Mouse (Mus musculus) embryonic fibroblast, embryonic 13.5 days (primary cell): ENCODE results near the gene Gng13. TPM values are rescaled to one million over a fixed set of nuclear protein-coding genes. Genes with fewer than 3 reads are reported as not detected.
"Not testable (repeated sequence)": the region's sequence is repeated elsewhere in the genome, so short reads cannot be mapped to it uniquely, and the experiment has no call there.

ENCODE experiments used
- H3K27ac ChIP-seq: 2 replicates; pipeline ENCODE4 v1.5.1; 2012; ENCODE audit warnings: low read length, control low read depth, inconsistent platforms; ENCODE audit not compliant: insufficient read depth
- H3K4me1 ChIP-seq: 2 replicates; pipeline ENCODE4 v1.6.1; 2011; ENCODE audit warnings: low read length; ENCODE audit not compliant: control insufficient read depth, insufficient read depth
- H3K4me3 ChIP-seq: 2 replicates; pipeline ENCODE4 v1.5.1; 2011; ENCODE audit warnings: mild to moderate bottlenecking, control low read depth, low read length; ENCODE audit not compliant: insufficient read depth
- CTCF ChIP-seq: IDR thresholded peaks from 2 replicates; pipeline ENCODE4 v1.5.1; 2011; ENCODE audit warnings: mild to moderate bottlenecking, control low read depth, low read length, moderate library complexity, borderline replicate concordance; ENCODE audit not compliant: insufficient read depth
- POLR2A ChIP-seq: IDR thresholded peaks from 2 replicates; pipeline ENCODE4 v1.6.1; 2011; ENCODE audit warnings: low read depth, mild to moderate bottlenecking, control low read depth, low read length, moderate library complexity
- polyA plus RNA-seq: library from polyadenylated mRNA; stranded (reverse); fragments of >200 nt; gene quantifications from 2 replicates; pipeline ENCODE4 v1.2.4, GENCODE M21; 2011; ENCODE audit warnings: low read depth; ENCODE audit not compliant: missing spikeins, insufficient read length

Gene Gng13
- polyA plus RNA-seq, 1 experiment, result not detected

DNA sequence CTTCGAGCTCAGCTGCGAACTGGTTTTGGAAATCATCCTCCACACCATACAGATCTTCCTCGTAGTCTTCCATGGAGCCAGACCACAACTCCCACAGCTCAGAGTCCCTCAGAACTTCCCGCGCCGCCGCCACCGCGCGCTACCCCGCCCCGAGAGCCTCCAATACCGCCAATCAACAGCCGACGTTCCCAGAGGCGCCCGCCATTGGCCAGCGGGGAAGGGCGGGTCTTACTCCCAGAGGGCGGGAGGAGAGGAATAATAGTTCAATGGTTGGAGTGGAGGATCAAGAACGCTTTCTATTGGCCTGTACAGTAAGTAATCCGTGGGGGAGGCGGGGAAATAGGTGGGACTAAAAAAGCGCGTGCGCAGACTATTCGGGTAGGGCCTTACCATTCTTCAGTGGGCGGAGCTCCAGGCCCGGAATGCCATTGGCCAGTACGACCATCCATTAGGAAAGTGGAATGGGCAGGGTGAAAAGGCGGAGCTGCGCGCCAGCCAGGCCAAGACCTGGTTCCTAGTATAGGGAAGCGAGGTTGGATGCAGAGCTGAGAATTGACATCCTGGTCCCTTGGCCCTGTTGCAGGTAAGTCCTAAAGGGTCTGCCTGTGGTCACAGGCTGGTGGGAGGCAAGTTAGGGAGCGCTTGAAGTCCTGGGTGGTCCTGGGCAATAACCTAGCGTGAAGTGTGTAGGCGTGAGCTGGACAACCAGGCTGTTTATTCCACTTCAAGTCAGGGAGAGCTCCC lies 10.5 kb downstream of the Gng13 start, which contains the start of the genes Chtf18 and Rpusd1:
Chtf18 (minus strand) TSS at position 155 of the 744 bp plus-strand sequence.
Rpusd1 (plus strand) TSS at position 406 of the 744 bp plus-strand sequence.
- Histone ChIP-seq H3K4me3 (peak within 1 kb of the TSS; percentile 82), H3K27ac (no peak within 1 kb of the TSS), H3K4me1 (no peaks in the 10 kb centered on the region)
- no peak for TF ChIP-seq CTCF
- peak; percentile 98 for TF ChIP-seq POLR2A

DNA sequence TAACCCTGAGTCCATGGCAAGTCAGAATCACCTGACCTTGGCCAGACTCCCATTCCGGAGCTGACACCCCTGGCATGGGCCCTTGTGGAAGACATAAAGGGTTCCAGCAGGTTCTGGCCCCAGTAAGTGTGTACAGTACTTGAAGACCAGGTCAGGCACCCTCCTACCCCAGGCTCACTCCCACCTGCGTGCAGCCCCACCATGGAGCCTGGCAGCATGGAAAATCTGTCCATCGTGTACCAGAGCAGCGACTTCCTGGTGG lies 11.0 kb downstream of the Gng13 start:
- Histone ChIP-seq H3K4me3 (peak overlapping the region; percentile 69), H3K27ac (no peak overlapping the region), H3K4me1 (no peaks in the 10 kb centered on the region)
- TF ChIP-seq POLR2A, result no peak
- TF ChIP-seq CTCF, result no peak

DNA sequence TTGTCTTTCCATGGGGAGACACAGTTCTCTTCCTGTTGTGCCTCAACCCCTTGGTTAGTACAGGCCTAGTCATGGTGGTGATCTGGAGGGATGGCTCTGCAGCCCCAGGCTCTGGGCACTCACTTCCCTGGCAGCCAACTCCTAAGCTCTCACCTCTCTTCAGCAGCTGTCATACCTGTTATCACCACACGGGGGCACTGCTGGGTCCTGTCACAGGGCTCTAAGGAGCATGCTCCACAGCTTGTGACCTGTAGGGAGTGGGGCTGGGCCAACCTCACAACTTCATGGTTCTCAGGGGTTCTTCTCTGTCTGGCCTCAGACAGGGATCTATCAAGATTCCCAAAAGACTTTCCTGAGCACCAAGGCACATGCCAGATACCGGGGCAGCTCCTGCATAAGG lies 15.1 kb downstream of the Gng13 start:
- Histone ChIP-seq H3K4me3 (no peak overlapping the region), H3K27ac (no peak overlapping the region), H3K4me1 (no peaks in the 10 kb centered on the region)
- TF ChIP-seq POLR2A (no peak), CTCF (peak; percentile 78)

DNA sequence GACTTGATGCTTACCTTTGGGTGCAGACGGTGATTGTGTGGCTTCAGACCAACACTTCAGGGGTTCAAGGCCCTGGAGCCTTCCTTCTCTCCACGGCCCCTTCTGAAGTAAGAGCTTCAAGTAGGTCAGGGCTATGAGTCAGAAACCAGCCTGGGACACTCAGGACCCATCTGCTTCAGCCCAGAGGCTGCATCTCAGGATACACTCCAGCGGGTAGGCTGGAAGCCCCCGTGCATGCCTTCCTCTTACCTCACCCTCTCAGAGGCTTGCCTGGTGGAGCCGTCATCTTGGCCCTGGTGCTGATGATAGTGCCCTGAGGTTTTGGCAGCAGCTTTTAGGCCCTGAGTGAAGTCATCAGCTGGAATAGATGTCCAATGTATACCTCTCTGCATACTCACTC lies 18.3 kb downstream of the Gng13 start:
- no peak for TF ChIP-seq POLR2A
- TF ChIP-seq CTCF, result no peak
- Histone ChIP-seq H3K4me3 (no peak overlapping the region), H3K27ac (no peak overlapping the region), H3K4me1 (no peaks in the 10 kb centered on the region)

DNA sequence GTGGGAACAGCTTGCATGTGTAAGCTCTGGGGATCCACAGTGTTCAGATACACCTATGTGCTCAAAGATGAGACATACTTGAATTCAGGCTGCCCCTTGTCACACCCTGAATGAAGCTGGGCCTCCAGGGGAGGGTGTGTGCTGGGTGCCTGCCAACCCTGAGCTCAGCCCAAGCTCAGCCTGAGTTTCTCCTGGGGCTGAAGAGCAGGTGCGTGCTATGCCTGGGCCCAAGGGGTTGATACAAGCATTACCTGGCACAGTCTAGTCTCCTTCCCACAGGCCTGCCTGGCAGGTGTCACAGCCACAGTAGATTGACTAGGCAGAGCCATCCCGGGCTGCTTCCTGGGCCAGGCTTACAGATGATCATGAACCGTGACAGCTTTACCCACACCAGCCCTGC lies 18.8 kb downstream of the Gng13 start, which contains the start of gene Mslnl:
Mslnl (plus strand) TSS at position 298 of the 400 bp plus-strand sequence.
- Histone ChIP-seq H3K27ac (no peak within 1 kb of the TSS), H3K4me3 (no peak within 1 kb of the TSS), H3K4me1 (no peaks in the 10 kb centered on the region)
- TF ChIP-seq POLR2A (no peak), CTCF (no peak)

DNA sequence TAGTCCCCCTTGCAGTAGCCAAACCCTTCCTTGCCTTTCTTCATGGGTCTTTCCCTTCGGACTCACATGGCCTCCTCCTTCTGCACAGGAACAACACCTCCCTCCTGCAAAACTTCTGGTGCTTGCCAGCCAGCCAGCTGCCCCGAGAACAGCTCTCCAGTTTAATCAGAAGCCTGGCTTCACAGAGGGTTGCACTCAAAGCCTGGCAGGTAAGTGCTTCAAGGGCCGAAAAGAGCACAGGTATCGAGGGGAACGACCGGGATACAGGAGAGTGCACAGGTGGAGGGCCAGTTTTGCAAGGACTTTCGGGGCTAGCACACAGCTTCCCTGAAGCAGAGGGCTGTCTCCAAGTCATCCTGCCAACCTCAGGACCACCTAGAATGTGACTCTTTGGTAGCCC lies 21.9 kb downstream of the Gng13 start:
- TF ChIP-seq CTCF (no peak), POLR2A (no peak)
- H3K4me3 ChIP-seq, result no peak overlapping the region
- no peaks in the 10 kb centered on the region for H3K4me1 ChIP-seq
- no peak overlapping the region for H3K27ac ChIP-seq

DNA sequence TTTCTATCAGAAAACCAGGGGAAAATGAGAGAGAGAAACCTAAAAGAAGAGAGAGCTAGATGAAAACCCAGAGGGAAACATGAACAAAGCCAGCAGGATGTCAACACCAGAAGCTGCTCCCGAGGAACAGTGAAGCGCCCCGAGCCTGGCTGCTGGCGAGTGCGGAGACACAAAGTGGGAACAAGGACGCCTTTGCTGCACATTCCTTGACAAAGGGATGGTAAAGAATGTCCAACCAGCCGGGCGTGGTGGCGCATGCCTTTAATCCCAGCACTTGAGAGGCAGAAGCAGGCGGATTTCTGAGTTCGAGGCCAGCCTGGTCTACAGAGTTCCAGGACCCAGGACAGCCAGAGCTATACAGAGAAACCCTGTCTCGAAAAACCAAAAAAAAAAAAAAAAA lies 24.5 kb downstream of the Gng13 start:
- H3K27ac ChIP-seq, H3K4me1 ChIP-seq, H3K4me3 ChIP-seq: not testable (repeated sequence)

DNA sequence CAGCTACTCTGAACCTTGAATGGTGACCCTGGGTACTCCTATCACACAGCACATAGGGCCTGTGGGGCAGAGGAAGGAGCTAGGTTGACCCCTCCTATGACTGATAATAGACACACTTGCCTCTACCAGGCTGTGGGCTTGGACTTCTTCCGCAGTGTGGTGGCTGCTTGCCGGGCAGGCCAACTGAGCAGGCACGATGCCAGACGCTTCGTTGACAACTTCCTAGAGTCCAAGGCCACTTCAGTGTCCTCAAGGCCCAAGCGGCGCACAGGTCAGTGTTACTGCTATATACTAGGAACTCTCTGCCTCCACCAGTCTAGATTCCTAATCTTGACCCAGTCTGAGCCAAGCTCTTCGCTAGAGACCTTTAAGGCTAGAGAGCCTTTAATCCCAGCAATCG lies 26.9 kb downstream of the Gng13 start:
- Histone ChIP-seq H3K27ac (no peak overlapping the region), H3K4me1 (no peaks in the 10 kb centered on the region), H3K4me3 (no peak overlapping the region)
- TF ChIP-seq POLR2A, result no peak
- no peak for TF ChIP-seq CTCF

DNA sequence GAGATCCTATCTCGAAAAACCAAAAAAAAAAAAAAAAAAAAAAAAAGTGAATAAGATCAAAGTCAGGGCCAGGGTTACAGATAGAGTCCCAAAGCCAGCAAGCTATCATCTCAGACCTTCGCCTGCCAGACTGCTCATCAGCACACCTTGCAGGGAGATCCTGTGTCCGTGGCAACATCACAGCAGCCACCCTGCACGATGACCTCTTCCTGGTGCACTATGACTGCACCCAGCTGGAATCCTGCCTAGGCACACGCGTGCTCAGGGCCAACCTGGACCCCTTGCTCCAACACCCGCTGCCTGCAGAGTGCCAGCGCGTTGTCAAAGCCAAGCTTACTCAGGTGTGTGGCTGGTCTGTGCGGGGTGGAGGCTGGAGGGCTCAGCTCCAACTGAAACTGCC lies 27.3 kb downstream of the Gng13 start:
- H3K4me1 ChIP-seq, result no peaks in the 10 kb centered on the region
- no peak overlapping the region for H3K27ac ChIP-seq
- TF ChIP-seq POLR2A, result no peak
- TF ChIP-seq CTCF, result no peak
- H3K4me3 ChIP-seq, result no peak overlapping the region

DNA sequence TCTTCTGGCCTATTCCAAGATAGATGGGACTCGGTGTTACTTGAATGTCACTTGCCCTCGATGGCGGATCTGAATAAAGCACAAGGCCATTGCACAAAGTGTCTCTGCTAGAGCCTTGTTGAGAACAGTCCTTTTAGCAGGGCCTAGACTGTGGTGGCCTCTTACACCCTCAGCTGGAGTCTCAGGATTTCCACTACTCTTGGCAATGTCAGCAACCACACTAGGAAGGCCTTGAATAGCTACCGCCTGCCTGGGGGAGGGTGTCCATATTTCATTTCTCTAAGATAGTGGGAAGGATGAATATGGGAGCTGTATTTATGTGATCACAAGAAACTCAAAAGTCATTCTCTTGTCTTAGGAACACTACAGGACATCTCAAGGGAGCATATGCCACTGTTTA lies 31.3 kb downstream of the Gng13 start:
- TF ChIP-seq CTCF (no peak), POLR2A (no peak)
- Histone ChIP-seq H3K27ac (no peak overlapping the region), H3K4me3 (no peak overlapping the region), H3K4me1 (peaks cover 3% of the 10 kb centered on the region; the same call in 1 of the 2 replicates)
